Mouse (Mus musculus): ENCODE results near the gene Gm20388. TPM values are rescaled to one million over a fixed set of nuclear protein-coding genes. Genes with fewer than 3 reads are reported as not detected.

Gm20388 gene
- polyA plus RNA-seq, 1 experiment from 2014 or later: 47.1 TPM

DNA sequence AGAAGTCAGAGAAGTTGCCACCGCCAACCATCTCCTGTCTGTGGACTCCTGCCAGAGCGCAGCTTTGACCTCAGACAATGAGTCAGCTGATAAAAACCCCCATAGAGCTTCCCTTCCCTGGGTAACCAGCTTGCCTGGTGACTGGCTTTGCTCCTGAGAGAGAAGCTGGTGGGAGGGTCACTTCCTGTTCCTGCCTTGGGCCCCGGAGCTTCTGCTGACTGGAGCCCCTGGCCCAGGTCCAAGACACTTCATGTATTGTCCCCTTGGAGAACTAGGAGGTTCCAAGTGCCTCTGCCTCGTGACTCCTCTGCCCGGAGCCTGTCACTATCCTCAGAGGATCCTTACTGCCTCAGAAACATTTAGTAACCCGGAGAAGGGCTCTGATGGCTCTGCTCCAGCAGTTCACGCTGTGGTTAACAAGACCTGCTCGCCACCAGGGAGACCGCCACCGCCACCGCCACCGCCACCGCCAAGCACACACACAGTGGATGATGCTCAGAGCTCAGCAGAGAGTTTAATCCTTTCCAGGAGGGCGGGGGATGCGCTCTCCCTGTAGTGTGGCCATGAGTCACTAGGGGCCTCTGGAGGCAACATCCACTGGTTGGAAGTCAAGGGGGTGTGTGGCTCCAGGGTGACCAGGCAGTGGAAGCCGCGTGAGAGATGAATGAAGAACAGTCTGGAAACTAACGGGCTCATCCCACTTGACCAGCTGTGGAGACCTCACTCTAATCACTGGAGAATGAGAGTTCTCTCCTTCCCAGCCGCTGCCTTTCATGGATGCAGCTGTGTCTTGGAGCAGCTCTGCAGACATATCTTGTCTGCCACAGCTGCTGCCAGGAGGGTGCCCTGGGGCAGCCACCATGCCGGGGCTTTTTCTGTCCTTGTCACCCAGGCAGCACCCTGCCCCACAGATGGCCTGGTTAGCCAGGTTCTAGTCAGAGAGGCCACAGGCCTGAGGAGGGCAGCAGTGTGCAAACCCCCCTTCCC, 653.5 kb downstream of the Gm20388 start:
- 9% methylated on average over 19 of the region's 20 CpGs for WGBS (ENCODE audit: missing documents)
- H3K79me2 ChIP-seq (ENCODE audit: inconsistent target): peaks cover 53% of the 10 kb centered on the region
- peaks cover 16% of the 10 kb centered on the region; the same call in 1 of the 2 replicates for H3K36me3 ChIP-seq (ENCODE audit: inconsistent target)
- no peak overlapping the region; the same call in 1 of the 2 replicates for H3K4me3 ChIP-seq (ENCODE audit: inconsistent target)
- H3K27ac ChIP-seq: peak overlapping the region; percentile 95

- Histone ChIP-seq H3K36me3 (ENCODE audit: inconsistent target) (peaks cover 16% of the 10 kb centered on the region; the same call in 1 of the 2 replicates), H3K79me2 (ENCODE audit: inconsistent target) (peaks cover 42% of the 10 kb centered on the region), H3K4me3 (ENCODE audit: inconsistent target) (no peak overlapping the region), H3K27ac (peak overlapping the region; percentile 95)
- WGBS (ENCODE audit: missing documents): 76% methylated on average over 7 of the region's 7 CpGs
Measured at GRCm38 (mm10) chr8:120565151-120565711, 654.6 kb downstream of the Gm20388 start.

GRCm38 (mm10) chr8:120566681-120567080, 656.0 kb downstream of the Gm20388 start:
- 71% methylated on average over 8 of the region's 8 CpGs for WGBS (ENCODE audit: missing documents)
- H3K36me3 ChIP-seq (ENCODE audit: inconsistent target): peaks cover 25% of the 10 kb centered on the region; the same call in 1 of the 2 replicates
- no peak overlapping the region for H3K4me3 ChIP-seq (ENCODE audit: inconsistent target)
- peaks cover 27% of the 10 kb centered on the region for H3K79me2 ChIP-seq (ENCODE audit: inconsistent target)
- no peak overlapping the region for H3K27ac ChIP-seq

DNA sequence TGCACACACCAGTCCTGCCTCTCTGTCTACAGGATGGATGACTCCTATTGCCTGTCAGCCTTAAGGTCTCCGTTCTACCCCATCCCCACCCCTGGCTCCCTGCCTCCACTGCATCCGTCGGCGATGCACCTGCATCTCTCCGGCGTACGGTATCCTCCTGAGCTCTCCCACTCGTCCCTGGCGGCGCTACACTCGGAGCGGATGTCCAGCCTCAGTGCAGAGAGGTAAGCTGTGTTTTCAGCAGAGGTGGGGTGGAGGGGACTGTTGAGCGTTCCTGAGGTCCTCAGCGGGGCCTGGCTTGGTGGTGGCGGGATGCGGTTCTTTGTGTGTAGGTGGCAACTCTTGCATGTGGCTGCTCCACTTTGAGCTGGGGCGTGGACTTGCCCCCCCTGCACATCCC, 657.1 kb downstream of the Gm20388 start:
- Histone ChIP-seq H3K79me2 (ENCODE audit: inconsistent target) (peaks cover 17% of the 10 kb centered on the region; the same call in 1 of the 2 replicates), H3K4me3 (ENCODE audit: inconsistent target) (no peak overlapping the region), H3K36me3 (ENCODE audit: inconsistent target) (peaks cover 28% of the 10 kb centered on the region; the same call in 1 of the 2 replicates), H3K27ac (no peak overlapping the region)
- 94% methylated on average over 13 of the region's 17 CpGs for WGBS (ENCODE audit: missing documents)

GRCm38 (mm10) chr8:120568164-120568798, 657.6 kb downstream of the Gm20388 start:
- Histone ChIP-seq H3K36me3 (ENCODE audit: inconsistent target) (peaks cover 33% of the 10 kb centered on the region; the same call in 1 of the 2 replicates), H3K4me3 (ENCODE audit: inconsistent target) (no peak overlapping the region), H3K79me2 (ENCODE audit: inconsistent target) (peaks cover 17% of the 10 kb centered on the region; the same call in 1 of the 2 replicates), H3K27ac (no peak overlapping the region)
- 94% methylated on average over 35 of the region's 37 CpGs for WGBS (ENCODE audit: missing documents)

DNA sequence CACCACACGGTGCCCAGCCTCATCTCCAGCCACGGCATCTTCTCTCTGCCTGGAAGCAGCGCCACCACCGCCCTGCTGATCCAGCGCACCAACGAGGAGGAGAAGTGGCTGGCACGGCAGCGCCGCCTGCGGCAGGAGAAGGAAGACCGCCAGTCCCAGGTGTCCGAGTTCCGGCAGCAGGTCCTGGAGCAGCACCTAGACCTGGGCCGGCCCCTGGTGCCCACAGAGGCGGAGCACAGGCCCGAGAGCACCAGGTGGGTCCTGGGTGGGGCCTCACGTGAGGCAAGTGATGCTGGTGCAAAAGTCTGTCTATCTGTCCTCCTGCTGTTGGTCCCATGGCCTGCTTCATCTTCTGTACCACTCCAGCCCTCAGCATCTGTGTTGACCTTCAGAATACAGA, 658.5 kb downstream of the Gm20388 start:
- Histone ChIP-seq H3K27ac (no peak overlapping the region), H3K79me2 (ENCODE audit: inconsistent target) (peaks cover 17% of the 10 kb centered on the region; the same call in 1 of the 2 replicates), H3K36me3 (ENCODE audit: inconsistent target) (peaks cover 41% of the 10 kb centered on the region; the same call in 1 of the 2 replicates), H3K4me3 (ENCODE audit: inconsistent target) (no peak overlapping the region)
- WGBS (ENCODE audit: missing documents): 95% methylated on average over 8 of the region's 17 CpGs

GRCm38 (mm10) chr8:120569939-120570715, 659.5 kb downstream of the Gm20388 start:
- Histone ChIP-seq H3K79me2 (ENCODE audit: inconsistent target) (peaks cover 16% of the 10 kb centered on the region; the same call in 1 of the 2 replicates), H3K36me3 (ENCODE audit: inconsistent target) (peaks cover 51% of the 10 kb centered on the region), H3K4me3 (ENCODE audit: inconsistent target) (no peak overlapping the region), H3K27ac (no peak overlapping the region)
- WGBS (ENCODE audit: missing documents): 61% methylated on average over 13 of the region's 13 CpGs

GRCm38 (mm10) chr8:120571561-120571960, 660.9 kb downstream of the Gm20388 start:
- H3K36me3 ChIP-seq (ENCODE audit: inconsistent target): peaks cover 64% of the 10 kb centered on the region
- H3K79me2 ChIP-seq (ENCODE audit: inconsistent target): peaks cover 2% of the 10 kb centered on the region; the same call in 1 of the 2 replicates
- 100% methylated on average over 8 of the region's 8 CpGs for WGBS (ENCODE audit: missing documents)
- no peak overlapping the region for H3K27ac ChIP-seq
- no peak overlapping the region for H3K4me3 ChIP-seq (ENCODE audit: inconsistent target)

GRCm38 (mm10) chr8:120572534-120572933, 661.9 kb downstream of the Gm20388 start:
- H3K4me3 ChIP-seq (ENCODE audit: inconsistent target): no peak overlapping the region
- H3K27ac ChIP-seq: peak overlapping the region; percentile 22; the same call in 1 of the 2 replicates
- H3K79me2 ChIP-seq (ENCODE audit: inconsistent target): no peaks in the 10 kb centered on the region
- WGBS (ENCODE audit: missing documents): 14% methylated on average over 20 of the region's 21 CpGs
- peaks cover 64% of the 10 kb centered on the region for H3K36me3 ChIP-seq (ENCODE audit: inconsistent target)

- Histone ChIP-seq H3K27ac (no peak overlapping the region), H3K4me3 (ENCODE audit: inconsistent target) (no peak overlapping the region), H3K79me2 (ENCODE audit: inconsistent target) (no peaks in the 10 kb centered on the region), H3K36me3 (ENCODE audit: inconsistent target) (peaks cover 73% of the 10 kb centered on the region)
- WGBS (ENCODE audit: missing documents): 90% methylated on average over 11 of the region's 11 CpGs
Measured at GRCm38 (mm10) chr8:120573866-120574265, 663.2 kb downstream of the Gm20388 start.

DNA sequence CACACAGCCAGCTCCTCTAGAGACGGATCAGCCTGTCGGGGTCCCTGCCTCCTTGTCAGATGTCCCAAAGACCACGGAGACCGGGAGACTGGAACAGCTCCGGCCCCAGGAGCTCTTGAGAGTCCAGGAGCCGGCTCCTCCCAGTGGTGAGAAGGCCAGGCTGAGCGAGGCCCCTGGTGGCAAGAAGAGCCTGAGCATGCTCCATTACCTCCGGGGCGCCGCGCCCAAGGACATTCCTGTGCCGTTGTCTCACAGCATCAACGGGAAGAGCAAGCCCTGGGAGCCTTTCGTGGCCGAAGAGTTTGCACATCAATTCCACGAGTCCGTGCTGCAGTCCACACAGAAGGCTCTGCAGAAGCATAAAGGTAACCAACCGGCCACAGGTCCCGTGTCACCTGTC, 664.3 kb downstream of the Gm20388 start:
- peaks cover 84% of the 10 kb centered on the region for H3K36me3 ChIP-seq (ENCODE audit: inconsistent target)
- no peak overlapping the region for H3K27ac ChIP-seq
- H3K4me3 ChIP-seq (ENCODE audit: inconsistent target): no peak overlapping the region
- 97% methylated on average over 17 of the region's 19 CpGs for WGBS (ENCODE audit: missing documents)
- no peaks in the 10 kb centered on the region for H3K79me2 ChIP-seq (ENCODE audit: inconsistent target)

GRCm38 (mm10) chr8:120575801-120576200, 665.2 kb downstream of the Gm20388 start:
- Histone ChIP-seq H3K79me2 (ENCODE audit: inconsistent target) (no peaks in the 10 kb centered on the region), H3K27ac (no peak overlapping the region), H3K36me3 (ENCODE audit: inconsistent target) (peaks cover 92% of the 10 kb centered on the region), H3K4me3 (ENCODE audit: inconsistent target) (no peak overlapping the region)
- 93% methylated on average over 9 of the region's 9 CpGs for WGBS (ENCODE audit: missing documents)

- WGBS (ENCODE audit: missing documents): 95% methylated on average over 16 of the region's 17 CpGs
- H3K27ac ChIP-seq: no peak overlapping the region
Measured at GRCm38 (mm10) chr8:120577821-120578220, 667.2 kb downstream of the Gm20388 start.

More at GRCm38 (mm10) chr8:120577821-120578220, 667.2 kb downstream of the Gm20388 start:
- H3K4me3 ChIP-seq (ENCODE audit: inconsistent target): no peak overlapping the region
- no peaks in the 10 kb centered on the region for H3K79me2 ChIP-seq (ENCODE audit: inconsistent target)
- H3K36me3 ChIP-seq (ENCODE audit: inconsistent target): peaks cover 89% of the 10 kb centered on the region

All from macrophage (primary cell).